Mouse (Mus musculus) 416B (cell line): ENCODE measurements at regions not wholly inside any gene's neighbourhood (a gene's known extent, or its start where the extent isn't known, plus 50 kb on each side); places are given as distances from the start of the nearest gene placed in this dataset.

Source experiments
- DNase-seq: peaks from one replicate; pipeline ENCODE4 v3.0.0; 2011; ENCODE audit warnings: low read depth

GRCm38 (mm10) chr9:6608428-6609283 is 339.0 kb upstream of the Ddi1 start:
- no peak for DNase-seq
